Mouse (Mus musculus) NIH3T3 (cell line): ENCODE measurements at regions not wholly inside any gene's neighbourhood (a gene's known extent, or its start where the extent isn't known, plus 50 kb on each side); places are given as distances from the start of the nearest gene placed in this dataset.

Experiments used
- DNase-seq: peaks from one replicate; pipeline ENCODE4 v3.0.0-alpha.2; 2012; ENCODE audit warnings: low read depth

DNA sequence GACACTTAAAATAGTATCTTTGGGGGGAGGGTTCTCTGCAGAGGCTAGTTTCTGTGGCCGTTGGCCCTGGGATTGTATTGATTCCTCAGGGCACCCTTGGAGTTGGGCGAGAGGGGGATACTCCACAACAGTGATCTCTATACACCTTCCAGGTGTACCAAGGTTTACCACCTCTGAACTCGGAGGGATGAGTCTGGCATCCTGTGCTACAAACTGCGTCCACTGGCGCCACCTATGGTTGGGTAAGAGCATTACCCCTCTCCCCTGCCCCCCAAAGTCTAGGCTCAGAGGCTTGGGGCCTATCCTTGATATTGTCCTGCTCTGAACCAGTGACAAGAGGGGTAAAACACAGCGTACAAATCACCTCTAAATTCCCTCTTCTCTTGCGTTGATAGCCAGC is 62.2 kb downstream of the Gm17728 start:
- no peak for DNase-seq

DNA sequence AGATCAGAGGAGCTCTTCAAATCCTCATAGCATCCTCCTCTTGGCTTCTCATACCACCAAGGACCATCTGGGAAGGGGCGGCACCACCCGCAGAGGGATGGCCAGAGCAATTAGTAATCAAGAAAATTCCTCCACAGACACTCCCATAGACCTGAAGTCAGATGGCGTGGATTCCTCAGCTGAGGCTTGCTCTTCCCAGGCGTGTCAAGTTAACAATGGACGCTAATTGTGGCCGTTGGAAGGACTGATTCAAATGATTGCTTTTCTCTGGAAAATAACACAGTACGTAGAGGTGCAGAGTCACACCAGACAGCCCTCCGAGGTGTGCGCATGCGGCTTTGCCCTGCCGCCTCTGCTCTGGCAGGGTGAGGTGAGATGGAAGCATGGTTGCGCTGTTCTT is 62.7 kb downstream of the Gm17728 start:
- no peak for DNase-seq

DNA sequence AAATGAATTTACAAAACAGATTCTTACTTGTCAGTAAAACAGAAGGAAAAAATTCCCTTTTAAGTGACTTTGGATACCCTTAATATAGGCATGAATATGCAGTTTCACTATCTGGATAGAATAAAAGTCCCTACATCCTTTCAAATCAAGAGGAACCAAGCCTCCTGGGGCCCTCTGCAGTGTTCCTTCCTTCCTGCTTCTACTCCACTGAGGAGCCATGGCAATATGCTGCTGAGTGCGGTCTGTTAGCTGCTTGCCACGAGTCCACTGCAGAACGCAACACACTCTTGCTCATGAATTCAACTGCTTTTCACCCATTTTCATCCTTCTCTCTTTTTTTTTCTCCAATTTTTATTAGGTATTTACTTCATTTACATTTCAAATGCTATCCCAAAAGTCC is 107.5 kb downstream of the Gm17728 start:
- no peak for DNase-seq

DNA sequence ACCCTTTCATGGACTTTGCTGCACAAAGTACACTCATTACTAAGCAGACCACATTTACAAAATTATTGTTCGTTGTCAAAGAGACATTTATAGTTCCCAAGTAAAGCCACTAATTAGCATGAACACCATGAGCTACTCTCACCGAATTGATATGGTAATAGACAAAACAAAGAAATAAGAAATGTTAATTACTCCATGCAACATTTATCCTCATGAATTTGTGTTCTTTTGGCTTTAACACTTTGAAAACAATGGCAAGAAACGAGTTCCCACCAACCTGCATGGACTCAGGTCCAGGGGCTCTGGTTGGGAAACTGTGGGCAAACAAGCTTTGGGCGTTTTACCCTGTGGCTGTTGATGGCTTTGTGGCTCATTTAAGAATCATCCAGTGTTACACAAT is 114.2 kb downstream of the Gm17728 start:
- no peak for DNase-seq

DNA sequence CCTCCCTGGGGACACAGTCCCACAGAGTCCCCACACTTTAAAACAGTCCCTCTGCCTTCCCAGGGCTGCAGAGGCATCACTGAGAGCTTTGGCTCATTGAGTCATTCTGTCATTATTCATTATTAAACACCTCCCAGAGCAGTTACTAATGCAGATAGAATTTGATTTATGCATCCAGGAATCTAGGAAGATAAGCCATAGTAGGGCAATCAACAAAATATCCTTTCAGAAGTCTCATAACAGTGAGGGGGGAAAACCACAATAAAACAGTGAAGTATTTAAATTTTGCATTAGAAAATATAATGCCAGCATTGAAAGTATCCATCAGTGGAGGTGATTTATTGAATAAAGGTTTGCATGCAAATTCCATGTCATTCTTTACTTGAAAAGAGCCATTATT is 116.5 kb downstream of the Gm17728 start:
- DNase-seq: no peak

DNA sequence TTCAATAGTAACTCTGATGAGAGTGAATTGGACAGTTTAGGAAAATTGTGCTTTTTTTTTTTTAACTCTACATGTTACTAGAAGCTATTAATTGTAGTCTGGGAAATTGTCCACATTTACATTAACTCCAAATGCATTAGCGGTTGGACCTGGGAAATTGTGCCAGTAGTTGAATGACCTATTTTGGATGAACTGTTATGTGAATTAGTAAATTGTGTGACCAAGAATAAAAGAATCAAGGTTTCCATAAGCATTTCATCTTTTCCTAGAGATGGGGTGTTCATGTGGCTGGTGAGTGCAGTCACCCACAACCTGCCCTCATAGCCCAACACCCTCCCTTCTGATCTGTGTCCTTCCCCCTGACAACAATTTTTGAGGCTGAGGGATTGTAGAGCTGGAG is 118.3 kb downstream of the Gm17728 start:
- DNase-seq: no peak

DNA sequence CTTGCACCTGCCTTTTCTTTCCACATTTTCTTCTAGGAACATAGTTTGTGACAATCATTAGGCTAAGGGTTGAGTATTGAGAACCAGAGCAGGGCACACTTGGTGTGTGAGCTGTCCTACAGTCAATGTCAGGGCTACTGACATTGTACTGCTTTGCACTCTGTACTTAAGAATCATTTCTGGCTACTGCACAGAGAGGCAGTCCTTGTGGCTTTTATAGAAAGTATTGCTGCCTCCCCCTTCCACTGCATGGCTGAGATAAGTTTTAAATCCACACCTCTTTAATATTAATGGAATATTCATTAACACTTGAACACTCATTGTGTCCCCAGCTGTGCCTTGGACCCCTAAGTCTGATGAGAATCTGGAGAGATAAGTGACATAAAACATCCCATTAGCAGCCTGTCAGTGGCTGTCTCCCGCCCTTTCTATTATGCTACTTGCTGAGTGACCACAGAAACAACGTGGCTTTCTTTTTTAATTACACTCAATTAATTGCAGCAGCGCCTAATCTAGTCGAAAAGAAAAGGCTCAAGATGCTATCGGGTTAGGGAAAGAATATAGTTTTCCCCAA is 121.5 kb downstream of the Gm17728 start:
- no peak for DNase-seq

DNA sequence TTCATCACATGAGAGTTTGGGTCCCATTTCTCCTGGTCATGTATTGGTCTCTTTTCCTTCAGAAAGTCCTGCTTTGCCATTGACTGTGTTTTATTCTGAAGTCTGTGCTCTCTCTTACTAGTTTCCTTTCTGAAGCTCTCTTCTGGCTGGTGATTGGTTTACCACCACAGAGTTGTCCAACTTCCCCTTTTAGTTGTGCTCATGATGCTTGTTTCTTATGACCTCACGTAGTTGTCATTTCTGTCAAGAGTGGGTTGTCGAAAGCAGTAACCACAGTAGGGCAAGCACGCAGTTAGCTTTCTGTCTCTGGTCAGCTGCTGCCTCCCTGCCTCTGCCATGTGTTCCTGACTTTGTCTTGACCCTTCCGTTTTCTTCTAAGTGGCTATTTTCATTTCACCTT is 112.0 kb downstream of the Pabpc6 start:
- DNase-seq: no peak

DNA sequence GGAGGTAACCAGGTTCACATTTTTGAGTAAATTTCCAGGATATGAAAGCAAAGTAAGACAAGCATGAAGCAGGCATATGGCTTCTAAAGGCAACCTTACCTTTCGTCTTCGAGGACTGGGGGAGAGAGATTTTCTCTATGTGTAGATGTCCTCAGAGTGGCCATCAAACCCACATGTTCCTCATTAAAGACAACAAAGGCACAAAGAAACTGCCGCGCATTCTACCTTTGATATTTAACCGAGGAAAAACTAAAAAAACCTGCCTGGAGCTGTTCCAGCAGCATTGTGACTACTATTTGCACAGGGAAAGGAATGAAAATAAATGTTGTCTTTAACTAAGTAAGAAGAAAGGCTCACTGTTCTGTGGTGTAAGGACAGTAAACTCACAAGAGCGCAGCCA is 102.7 kb downstream of the Pabpc6 start:
- no peak for DNase-seq

DNA sequence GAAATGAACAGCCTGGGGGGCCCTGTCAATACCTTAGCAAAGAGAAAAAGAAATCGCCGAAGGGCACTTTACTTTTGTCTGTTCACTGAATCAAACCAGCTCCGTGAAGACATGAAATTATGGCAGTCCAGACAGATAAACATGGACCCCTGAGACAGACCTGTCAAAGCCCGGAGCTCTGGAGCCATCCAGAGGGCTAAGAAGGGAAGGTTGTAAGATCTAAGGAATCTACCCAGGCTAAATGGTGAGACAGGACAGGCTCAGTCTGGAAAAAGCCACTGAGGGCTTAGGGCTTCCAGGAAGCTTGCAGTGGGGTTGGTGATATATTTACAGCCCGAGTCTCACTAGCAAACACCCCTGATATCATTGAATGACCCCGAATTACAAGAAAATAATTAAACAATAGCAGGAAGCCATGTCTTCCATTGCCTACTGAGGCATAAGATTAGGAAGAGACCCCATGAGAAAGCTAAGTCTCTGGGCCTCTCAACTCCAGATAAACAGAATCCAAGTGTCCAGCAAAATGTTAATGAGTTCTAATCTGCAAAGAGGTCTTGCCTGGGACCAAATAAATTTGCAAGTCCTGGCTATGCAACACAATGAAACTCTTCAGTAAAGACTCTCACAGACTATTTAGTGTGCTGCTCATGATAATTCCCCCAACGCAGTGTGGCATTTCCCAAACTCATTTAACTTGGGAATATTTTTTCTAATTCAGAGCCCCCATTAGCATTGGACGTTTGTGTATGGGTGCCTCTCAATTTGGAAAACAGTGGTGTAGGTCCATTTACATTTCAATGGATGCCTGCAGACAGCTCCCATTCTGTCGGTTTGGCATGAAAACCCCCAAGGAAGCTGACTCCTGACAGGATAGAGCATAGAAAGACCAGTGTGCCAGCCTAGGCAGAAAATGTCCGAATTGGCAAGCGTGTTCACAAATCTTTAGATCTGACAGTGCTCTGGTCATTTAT is 89.8 kb downstream of the Pabpc6 start:
- DNase-seq: no peak

DNA sequence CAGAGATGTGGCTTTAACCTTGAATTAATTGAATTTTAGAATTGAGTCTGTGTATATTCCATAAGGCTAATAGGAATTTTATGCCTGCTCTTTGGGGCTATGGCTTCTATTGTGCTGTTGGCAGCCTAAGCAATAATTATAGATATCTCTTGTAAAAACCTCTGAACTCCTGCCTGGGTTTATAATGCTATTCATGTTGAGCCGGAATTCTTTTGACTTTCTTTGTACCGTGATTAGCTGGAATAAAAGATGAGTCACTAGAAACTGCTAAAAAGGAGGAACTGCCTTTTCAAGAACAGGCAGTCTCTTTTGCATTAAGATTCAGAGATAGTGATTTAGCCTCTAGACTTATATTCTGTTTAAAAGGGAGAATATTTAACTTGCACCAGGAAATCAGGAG is 71.4 kb downstream of the Pabpc6 start:
- DNase-seq: no peak

DNA sequence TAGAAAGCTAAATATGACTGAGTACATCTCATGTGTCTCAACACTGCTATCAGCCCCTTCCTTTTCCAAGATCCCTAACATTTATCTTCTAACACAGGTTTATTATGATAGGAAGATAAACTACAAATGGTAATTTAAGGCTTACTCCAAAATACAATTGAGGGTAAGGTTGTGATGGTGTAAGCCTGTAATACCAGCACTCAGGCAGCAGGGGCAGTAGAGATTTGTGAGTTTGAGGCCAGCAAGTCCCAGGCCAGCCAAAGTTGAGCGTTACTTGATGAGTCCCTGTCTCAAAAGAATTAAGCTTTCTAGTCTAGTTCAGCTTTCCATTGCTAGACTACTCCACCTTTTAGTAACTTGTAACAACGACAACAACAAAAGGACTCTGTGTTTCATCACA is 69.1 kb downstream of the Pabpc6 start:
- peak; percentile 8 for DNase-seq
